Mouse (Mus musculus) CH12.LX (cell line): ENCODE results near the gene Sv2a.

Experiments
- BHLHE40 ChIP-seq: IDR thresholded peaks from 2 replicates; pipeline ENCODE4 v1.6.1; 2011; ENCODE audit warnings: mild to moderate bottlenecking, low read depth, low read length, improper control_type of control experiment
- CTCF ChIP-seq, 2 experiments: IDR thresholded peaks in 1 of 2; conservative IDR thresholded peaks in 1 of 2; 2 replicates each; pipeline ENCODE4 v1.5.1; 2011 to 2012; ENCODE audit warnings: low read depth in 2 of 2, low read length in 2 of 2, improper control_type of control experiment in 1 of 2, inconsistent platforms in 1 of 2, mild to moderate bottlenecking in 1 of 2, moderate library complexity in 1 of 2
- E2F4 ChIP-seq: IDR thresholded peaks from 2 replicates; pipeline ENCODE4 v1.6.1; 2011; ENCODE audit warnings: low read depth, low read length, improper control_type of control experiment; ENCODE audit not compliant: insufficient replicate concordance
- EP300 ChIP-seq: IDR thresholded peaks from 2 replicates; pipeline ENCODE4 v1.6.1; 2011; ENCODE audit warnings: low read length, improper control_type of control experiment
- ZNF384 ChIP-seq: IDR thresholded peaks from 2 replicates; pipeline ENCODE4 v1.6.1; 2012; ENCODE audit warnings: low read depth, low read length, improper control_type of control experiment, inconsistent platforms

DNA sequence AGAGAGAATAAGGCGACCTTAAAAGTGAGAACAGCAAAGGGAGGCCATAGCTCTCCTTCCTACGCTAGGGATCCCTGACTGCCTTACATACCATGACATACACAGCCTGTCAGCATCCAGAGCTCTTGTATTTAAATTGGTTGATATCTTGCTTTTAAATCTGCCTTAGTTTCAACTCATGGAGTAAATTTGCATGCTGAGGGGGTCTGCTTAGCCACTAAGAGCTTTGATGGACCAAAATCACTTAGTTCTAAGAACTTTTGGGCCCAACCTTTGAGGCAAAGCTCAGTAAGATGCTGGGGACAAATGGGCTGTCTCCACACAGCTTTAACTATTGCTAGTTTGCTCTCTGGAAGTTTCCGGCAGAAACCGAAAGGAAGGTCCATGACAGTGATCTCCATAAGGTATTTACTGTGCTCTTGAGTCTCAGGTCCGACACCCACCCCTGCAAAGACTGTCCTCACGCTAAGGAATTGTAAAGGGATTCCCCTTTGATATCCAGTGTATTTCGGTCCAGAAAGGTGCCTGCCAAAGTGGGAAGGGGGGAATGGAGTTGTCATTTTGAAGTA is 56.5 kb downstream of the Sv2a start:
- TF ChIP-seq ZNF384 (no peak), EP300 (0 out of 2 replicates have a peak, but pooled peaks have one; percentile 36), CTCF (conservative IDR thresholded peaks at IDR 0.05 in 1 of 2, IDR thresholded peaks at IDR 0.05 in 1 of 2; ENCODE audit: low read depth in 2 of 2, low read length in 2 of 2) (no peak), BHLHE40 (no peak), E2F4 (no peak)
